Mouse (Mus musculus) embryonic facial prominence, embryonic 10.5 days (tissue): Measurements from ENCODE around the gene Tmem262. TPM values are rescaled to one million over a fixed set of nuclear protein-coding genes. Genes with fewer than 3 reads are reported as not detected.
A peak's percentile ranks its signal among the peaks of the same experiment; 100 is the strongest.

Experiments
- DNase-seq: peaks from one replicate; pipeline ENCODE4 v3.0.0-alpha.2; 2017; ENCODE audit warnings: low spot score
- H3K27ac ChIP-seq: fragments of 300-500 bp; sonication (generic); replicated peaks from 2 replicates; pipeline ENCODE4 v1.5.1; 2016; ENCODE audit warnings: mild to moderate bottlenecking
- H3K27me3 ChIP-seq: fragments of 300-500 bp; sonication (generic); replicated peaks from 2 replicates; pipeline ENCODE4 v1.6.1; 2016; ENCODE audit warnings: low read depth, mild to moderate bottlenecking; ENCODE audit not compliant: poor library complexity, severe bottlenecking
- H3K36me3 ChIP-seq: fragments of 300-500 bp; sonication (generic); replicated peaks from 2 replicates; pipeline ENCODE4 v1.6.1; 2016; ENCODE audit warnings: mild to moderate bottlenecking, moderate library complexity
- H3K4me1 ChIP-seq: fragments of 300-500 bp; sonication (generic); 2 replicates; pipeline ENCODE4 v1.6.1; 2016
- H3K4me3 ChIP-seq: fragments of 300-500 bp; sonication (generic); 2 replicates; pipeline ENCODE4 v1.5.1; 2016; ENCODE audit warnings: mild to moderate bottlenecking, moderate library complexity
- H3K9me3 ChIP-seq: fragments of 300-500 bp; sonication (generic); 2 replicates; pipeline ENCODE4 v1.6.1; 2016; ENCODE audit warnings: mild to moderate bottlenecking
- WGBS: fragments of 180-500 bp; shearing (Covaris S2); methylation state at CpG from one replicate; pipeline ENCODE4 v1.1.7; 2016; 5-methylcytosine and 5-hydroxymethylcytosine counted together
- polyA plus RNA-seq: library from polyadenylated mRNA; unstranded; fragments of >200 nt; fragmentation: Nextera tagmentation; extraction: Ambion mirVana; gene quantifications from 2 replicates; pipeline ENCODE4 v1.2.1, GENCODE M21; 2016

The Tmem262 gene
- polyA plus RNA-seq, 1 experiment from 2014 or later = not detected

GRCm38 (mm10) chr19:6066571-6066970 lies 13.3 kb upstream of the Tmem262 start:
- WGBS = 42% methylated on average over 5 of the region's 5 CpGs
- Histone ChIP-seq H3K27ac (peak overlapping the region; percentile 81), H3K9me3 (no peaks in the 10 kb centered on the region), H3K4me1 (peaks cover 43% of the 10 kb centered on the region), H3K36me3 (peaks cover 51% of the 10 kb centered on the region), H3K4me3 (peak overlapping the region; percentile 66), H3K27me3 (no peaks in the 10 kb centered on the region)
- no peak for DNase-seq

GRCm38 (mm10) chr19:6067011-6067723 lies 12.7 kb upstream of the Tmem262 start:
- H3K4me3 ChIP-seq = peak overlapping the region; percentile 66
- DNase-seq = peak; percentile 90
- peak overlapping the region; percentile 81 for H3K27ac ChIP-seq
- H3K36me3 ChIP-seq = peaks cover 52% of the 10 kb centered on the region
- H3K27me3 ChIP-seq = no peaks in the 10 kb centered on the region
- H3K9me3 ChIP-seq = no peaks in the 10 kb centered on the region
- under 1% methylated on average over 30 of the region's 30 CpGs for WGBS
- peaks cover 37% of the 10 kb centered on the region for H3K4me1 ChIP-seq

- Histone ChIP-seq H3K27ac (peak within 1 kb of the TSS; percentile 81), H3K9me3 (no peaks in the 10 kb centered on the region), H3K4me1 (peaks cover 30% of the 10 kb centered on the region), H3K4me3 (peak within 1 kb of the TSS; percentile 66), H3K36me3 (peaks cover 49% of the 10 kb centered on the region), H3K27me3 (no peaks in the 10 kb centered on the region)
- DNase-seq = peak; percentile 95
- WGBS = 9% methylated on average over 33 of the region's 33 CpGs
These were observed 12.0 kb upstream of the Tmem262 start, which contains the start of gene Tm7sf2 for GRCm38 (mm10) chr19:6067724-6068415. Tm7sf2 (minus strand) TSS chr19:6068373.

GRCm38 (mm10) chr19:6068951-6069350 lies 10.9 kb upstream of the Tmem262 start:
- no peaks in the 10 kb centered on the region for H3K9me3 ChIP-seq
- H3K36me3 ChIP-seq = peaks cover 49% of the 10 kb centered on the region
- peak overlapping the region; percentile 66; the same call in 1 of the 2 replicates for H3K4me3 ChIP-seq
- H3K27me3 ChIP-seq = no peaks in the 10 kb centered on the region
- no peak for DNase-seq
- no peak overlapping the region for H3K27ac ChIP-seq
- peaks cover 26% of the 10 kb centered on the region for H3K4me1 ChIP-seq
- WGBS = 83% methylated on average over 4 of the region's 4 CpGs

DNA sequence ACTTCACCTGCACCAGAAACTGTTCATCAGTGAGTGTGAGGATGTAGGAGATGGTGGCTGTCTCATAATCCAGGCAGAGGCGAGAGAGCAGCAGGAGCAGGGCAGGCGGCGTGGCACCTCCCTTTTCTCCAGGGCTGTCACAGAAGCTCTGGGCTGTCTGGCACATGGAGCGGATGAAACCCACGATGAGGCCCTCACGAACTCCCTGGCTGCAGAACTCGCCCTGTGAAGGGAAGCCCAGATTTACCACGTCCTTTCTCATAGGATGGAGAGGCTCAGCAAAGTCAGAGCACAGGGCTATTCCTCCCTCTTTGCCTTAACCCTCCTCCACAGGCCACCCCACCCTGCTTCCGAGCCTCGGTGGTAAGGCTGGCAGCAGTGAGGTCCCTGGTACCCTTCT lies 10.0 kb upstream of the Tmem262 start:
- H3K27ac ChIP-seq = no peak overlapping the region
- H3K4me1 ChIP-seq = peaks cover 26% of the 10 kb centered on the region
- 93% methylated on average over 10 of the region's 10 CpGs for WGBS
- H3K4me3 ChIP-seq = no peak overlapping the region; the same call in 1 of the 2 replicates
- no peaks in the 10 kb centered on the region for H3K9me3 ChIP-seq
- H3K27me3 ChIP-seq = no peaks in the 10 kb centered on the region
- H3K36me3 ChIP-seq = peaks cover 55% of the 10 kb centered on the region
- no peak for DNase-seq

- no peaks in the 10 kb centered on the region for H3K27me3 ChIP-seq
- H3K9me3 ChIP-seq = no peaks in the 10 kb centered on the region
- peak overlapping the region; percentile 21; the same call in 1 of the 2 replicates for H3K4me3 ChIP-seq
- peaks cover 28% of the 10 kb centered on the region for H3K4me1 ChIP-seq
- 92% methylated on average over 31 of the region's 31 CpGs for WGBS
- H3K36me3 ChIP-seq = peaks cover 63% of the 10 kb centered on the region
- no peak for DNase-seq
- H3K27ac ChIP-seq = no peak overlapping the region
These were observed 9.1 kb upstream of the Tmem262 start for GRCm38 (mm10) chr19:6070571-6071250.

GRCm38 (mm10) chr19:6071261-6071660 lies 8.6 kb upstream of the Tmem262 start:
- peak overlapping the region; percentile 21; the same call in 1 of the 2 replicates for H3K4me3 ChIP-seq
- no peaks in the 10 kb centered on the region for H3K9me3 ChIP-seq
- DNase-seq = no peak
- H3K27me3 ChIP-seq = no peaks in the 10 kb centered on the region
- peaks cover 30% of the 10 kb centered on the region for H3K4me1 ChIP-seq
- H3K27ac ChIP-seq = no peak overlapping the region
- H3K36me3 ChIP-seq = peaks cover 63% of the 10 kb centered on the region
- WGBS = 93% methylated on average over 19 of the region's 19 CpGs

DNA sequence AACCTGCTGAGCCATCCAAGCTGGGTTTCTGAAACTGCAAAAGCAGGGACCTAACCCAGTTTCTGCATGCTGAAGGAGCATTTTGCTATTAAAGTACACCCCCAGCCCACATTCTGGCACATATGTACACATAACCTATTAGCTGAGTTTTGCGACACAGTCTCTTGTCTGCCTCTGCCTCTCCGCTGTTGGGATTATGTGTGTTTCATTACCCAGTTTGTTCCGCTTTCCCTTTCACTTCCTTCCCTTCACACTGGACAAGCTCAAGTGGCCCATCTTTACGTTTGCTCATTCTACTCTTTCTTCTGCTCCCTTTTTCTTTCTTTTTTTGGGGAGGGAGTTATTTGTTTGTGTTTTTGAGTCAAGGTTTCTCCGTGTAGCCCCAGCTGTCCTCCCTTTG lies 5.9 kb upstream of the Tmem262 start:
- no peak for DNase-seq
- no peak overlapping the region for H3K4me3 ChIP-seq
- no peaks in the 10 kb centered on the region for H3K9me3 ChIP-seq
- no peaks in the 10 kb centered on the region for H3K27me3 ChIP-seq
- H3K36me3 ChIP-seq = peaks cover 59% of the 10 kb centered on the region
- peaks cover 19% of the 10 kb centered on the region for H3K4me1 ChIP-seq
- 96% methylated on average over 5 of the region's 5 CpGs for WGBS
- no peak overlapping the region for H3K27ac ChIP-seq

DNA sequence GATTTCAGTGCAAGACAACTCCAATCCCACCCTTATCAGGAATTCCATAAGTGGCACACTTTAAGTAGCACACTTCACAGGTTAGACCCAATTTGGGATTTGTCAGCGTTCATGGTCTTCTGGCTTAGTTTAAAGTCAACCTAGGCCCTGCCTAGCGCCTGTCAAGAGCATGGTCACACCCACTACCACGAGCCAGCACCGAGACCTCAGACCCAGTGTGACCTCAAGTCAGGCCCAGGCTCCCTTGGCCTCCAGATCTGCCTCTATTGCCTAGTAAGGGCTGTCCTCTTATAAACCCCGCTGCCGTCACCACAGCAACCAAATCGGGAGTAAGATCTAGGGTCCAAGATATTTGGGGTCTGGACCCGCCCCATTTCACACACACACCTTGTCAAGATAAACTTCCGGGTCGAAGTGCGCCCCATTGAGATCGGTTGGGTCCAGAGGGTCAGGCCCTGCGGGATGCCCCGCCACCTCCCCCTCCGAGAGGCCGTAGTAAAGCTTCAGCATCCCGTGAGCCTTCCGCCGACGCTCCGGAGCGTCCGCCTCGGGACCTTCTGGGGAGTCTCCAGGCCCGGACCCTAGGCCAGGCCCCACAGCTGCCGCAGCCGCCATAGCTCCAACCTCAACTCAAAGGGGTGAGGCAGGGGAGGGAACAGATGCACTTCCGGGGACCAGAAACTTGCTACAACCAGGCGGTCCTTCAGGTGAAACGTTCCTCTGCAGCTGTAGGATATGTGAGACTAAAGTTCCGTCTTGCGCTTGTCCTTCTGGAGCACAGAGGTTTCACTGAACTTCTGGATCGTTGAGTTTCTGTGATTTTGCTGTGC lies 3.1 kb upstream of the Tmem262 start, which contains the start of gene Vps51:
Vps51 (minus strand) TSS at position 668 of the 830 bp plus-strand sequence.
- Histone ChIP-seq H3K27ac (peak within 1 kb of the TSS; percentile 94), H3K27me3 (no peaks in the 10 kb centered on the region), H3K4me1 (peaks cover 19% of the 10 kb centered on the region), H3K9me3 (no peaks in the 10 kb centered on the region), H3K4me3 (peak within 1 kb of the TSS; percentile 70), H3K36me3 (peaks cover 56% of the 10 kb centered on the region)
- 2% methylated on average over 33 of the region's 33 CpGs for WGBS
- peak; percentile 86 for DNase-seq

DNA sequence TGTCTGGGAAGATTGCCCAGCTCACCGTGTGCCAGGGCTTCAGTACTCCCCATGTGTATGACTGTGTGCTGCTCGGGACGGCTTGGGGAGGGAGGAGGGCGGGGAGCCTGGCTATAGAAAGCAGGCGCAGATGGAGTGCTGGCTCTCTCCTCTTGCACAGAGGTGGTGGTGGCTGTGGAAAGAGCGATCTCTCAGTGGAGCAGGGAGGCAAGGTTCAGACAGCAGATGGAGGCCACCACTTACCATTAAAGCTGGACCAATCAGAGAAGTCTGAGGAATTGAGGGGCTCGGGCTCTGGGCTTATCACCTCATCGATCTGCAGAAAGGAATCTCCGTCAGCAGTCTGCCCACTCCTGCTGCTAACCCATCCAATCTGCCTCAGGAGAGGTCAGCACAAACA lies 2.3 kb downstream of the Tmem262 start, which contains the start of gene Gm28374:
Gm28374 (minus strand) TSS at position 101 of the 400 bp plus-strand sequence.
- H3K36me3 ChIP-seq = peaks cover 57% of the 10 kb centered on the region
- no peak within 1 kb of the TSS for H3K27ac ChIP-seq
- DNase-seq = no peak
- H3K4me1 ChIP-seq = peaks cover 31% of the 10 kb centered on the region
- H3K4me3 ChIP-seq = peak within 1 kb of the TSS; percentile 14; the same call in 1 of the 2 replicates
- WGBS = 90% methylated on average over 9 of the region's 9 CpGs
- H3K27me3 ChIP-seq = no peaks in the 10 kb centered on the region
- H3K9me3 ChIP-seq = no peaks in the 10 kb centered on the region

- Histone ChIP-seq H3K4me3 (peak within 1 kb of the TSS; percentile 90), H3K36me3 (peaks cover 77% of the 10 kb centered on the region), H3K9me3 (no peaks in the 10 kb centered on the region), H3K4me1 (peaks cover 24% of the 10 kb centered on the region), H3K27me3 (no peaks in the 10 kb centered on the region), H3K27ac (peak within 1 kb of the TSS; percentile 90)
- under 1% methylated on average over 58 of the region's 58 CpGs for WGBS
- DNase-seq = peak; percentile 98
These were observed 4.8 kb downstream of the Tmem262 start, which contains the start of the genes Zfpl1 and Cdca5 for GRCm38 (mm10) chr19:6084478-6085248. Zfpl1 (minus strand) TSS chr19:6084956. Cdca5 (plus strand) TSS chr19:6084983.
